Mouse (Mus musculus) CH12.LX (cell line): ENCODE results near the gene Grik5.

ENCODE experiments used
- CHD2 ChIP-seq: IDR thresholded peaks from 2 replicates; pipeline ENCODE4 v1.6.1; 2011; ENCODE audit warnings: low read length, improper control_type of control experiment
- CTCF ChIP-seq, 2 experiments: IDR thresholded peaks in 1 of 2; conservative IDR thresholded peaks in 1 of 2; 2 replicates each; pipeline ENCODE4 v1.5.1; 2011 to 2012; ENCODE audit warnings: low read depth in 2 of 2, low read length in 2 of 2, improper control_type of control experiment in 1 of 2, inconsistent platforms in 1 of 2, mild to moderate bottlenecking in 1 of 2, moderate library complexity in 1 of 2
- E2F4 ChIP-seq: IDR thresholded peaks from 2 replicates; pipeline ENCODE4 v1.6.1; 2011; ENCODE audit warnings: low read depth, low read length, improper control_type of control experiment; ENCODE audit not compliant: insufficient replicate concordance
- ELF1 ChIP-seq: IDR thresholded peaks from 2 replicates; pipeline ENCODE4 v1.6.1; 2014; ENCODE audit warnings: low read depth, mild to moderate bottlenecking, inconsistent platforms, low read length, improper control_type of control experiment
- JUND ChIP-seq: conservative IDR thresholded peaks from 2 replicates; pipeline ENCODE4 v1.6.1; 2011; ENCODE audit warnings: low read depth, low read length, improper control_type of control experiment
- MAFK ChIP-seq: IDR thresholded peaks from 2 replicates; pipeline ENCODE4 v1.6.1; 2011; ENCODE audit warnings: low read length, improper control_type of control experiment; ENCODE audit not compliant: insufficient replicate concordance
- MXI1 ChIP-seq: IDR thresholded peaks from 2 replicates; pipeline ENCODE4 v1.6.1; 2011; ENCODE audit warnings: mild to moderate bottlenecking, low read depth, low read length, improper control_type of control experiment
- PAX5 ChIP-seq: IDR thresholded peaks from 2 replicates; pipeline ENCODE4 v1.6.1; 2012; ENCODE audit warnings: low read length, inconsistent platforms, mixed read lengths
- POLR2A ChIP-seq: IDR thresholded peaks from 2 replicates; pipeline ENCODE4 v1.6.1; 2011; ENCODE audit warnings: low read depth, mild to moderate bottlenecking, improper control_type of control experiment, low read length

- TF ChIP-seq CTCF (conservative IDR thresholded peaks at IDR 0.05 in 1 of 2, IDR thresholded peaks at IDR 0.05 in 1 of 2; ENCODE audit: low read depth in 2 of 2, low read length in 2 of 2): peak in 1 of 2 experiments; percentile 14; a peak in 1 of 4 replicates
- no peak for TF ChIP-seq CHD2
- no peak for TF ChIP-seq MAFK
- no peak for TF ChIP-seq E2F4
- TF ChIP-seq ELF1: no peak
- TF ChIP-seq PAX5: no peak
- TF ChIP-seq POLR2A: no peak
- no peak for TF ChIP-seq JUND
- no peak for TF ChIP-seq MXI1
Measured at GRCm38 (mm10) chr7:24984307-24984706, 87.8 kb downstream of the Grik5 start.
